Mouse (Mus musculus) frontal cortex, postnatal 25 days (tissue): ENCODE measurements at regions not wholly inside any gene's neighbourhood (a gene's known extent, or its start where the extent isn't known, plus 50 kb on each side); places are given as distances from the start of the nearest gene placed in this dataset.

Experiments
- DNase-seq, 2 experiments: peaks; one replicate each; pipeline ENCODE4 v3.0.0; 2022; ENCODE audit warnings: low spot score in 2 of 2

DNA sequence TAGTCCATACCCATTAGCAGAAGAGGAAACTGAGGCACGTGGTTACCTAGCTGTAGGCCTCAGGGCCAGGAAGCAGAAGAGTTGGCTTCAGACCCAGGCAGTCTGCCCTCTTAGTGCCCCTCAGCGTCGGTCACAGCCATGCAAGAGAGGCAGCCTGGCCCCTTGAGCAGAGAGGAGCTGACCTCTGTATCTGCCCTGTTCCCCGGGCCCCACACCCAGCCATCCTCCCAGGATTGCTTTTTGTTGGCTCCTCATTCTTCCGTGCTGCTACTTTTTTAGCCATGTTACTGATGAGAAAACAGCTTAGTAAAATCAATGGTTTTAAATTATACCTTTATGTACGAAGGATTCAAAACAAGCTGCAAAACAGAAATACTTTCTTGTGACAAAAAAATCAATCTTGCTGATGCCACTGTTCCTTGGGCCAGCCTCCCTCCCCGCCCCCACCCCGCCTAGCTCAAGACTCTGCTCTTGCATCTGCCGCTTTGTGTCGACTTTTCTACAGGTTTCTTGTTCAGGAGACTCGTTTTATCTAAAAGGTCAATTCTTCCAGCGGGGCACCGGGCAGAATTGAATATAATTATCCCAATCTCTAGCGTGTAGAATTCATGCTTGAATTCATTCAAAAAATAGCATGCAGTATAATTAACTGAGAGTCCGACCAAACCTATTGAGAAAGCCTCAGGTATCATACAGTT, 70.8 kb downstream of the Sall1 start:
- DNase-seq: no peak

- DNase-seq: no peak
These were observed 85.1 kb downstream of the Sall1 start for GRCm38 (mm10) chr8:88958843-88959242.

GRCm38 (mm10) chr8:88953178-88953577, 90.8 kb downstream of the Sall1 start:
- DNase-seq: no peak

DNA sequence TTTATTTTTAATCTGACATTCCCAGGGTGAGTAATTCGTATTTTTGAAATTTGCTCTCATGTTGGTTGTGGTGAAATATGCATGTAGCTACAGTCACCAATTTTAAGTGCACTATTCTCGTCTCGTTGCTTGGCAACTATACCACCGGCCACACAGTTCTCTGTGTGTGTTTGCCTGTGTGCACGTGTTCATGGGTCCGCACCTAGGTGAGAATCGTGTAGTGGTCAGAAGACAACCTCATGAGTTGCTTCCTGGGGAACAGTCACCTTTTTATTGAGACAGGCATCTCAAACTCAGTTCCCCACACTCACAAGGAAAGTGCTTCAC, 92.2 kb downstream of the Sall1 start:
- DNase-seq: no peak

DNA sequence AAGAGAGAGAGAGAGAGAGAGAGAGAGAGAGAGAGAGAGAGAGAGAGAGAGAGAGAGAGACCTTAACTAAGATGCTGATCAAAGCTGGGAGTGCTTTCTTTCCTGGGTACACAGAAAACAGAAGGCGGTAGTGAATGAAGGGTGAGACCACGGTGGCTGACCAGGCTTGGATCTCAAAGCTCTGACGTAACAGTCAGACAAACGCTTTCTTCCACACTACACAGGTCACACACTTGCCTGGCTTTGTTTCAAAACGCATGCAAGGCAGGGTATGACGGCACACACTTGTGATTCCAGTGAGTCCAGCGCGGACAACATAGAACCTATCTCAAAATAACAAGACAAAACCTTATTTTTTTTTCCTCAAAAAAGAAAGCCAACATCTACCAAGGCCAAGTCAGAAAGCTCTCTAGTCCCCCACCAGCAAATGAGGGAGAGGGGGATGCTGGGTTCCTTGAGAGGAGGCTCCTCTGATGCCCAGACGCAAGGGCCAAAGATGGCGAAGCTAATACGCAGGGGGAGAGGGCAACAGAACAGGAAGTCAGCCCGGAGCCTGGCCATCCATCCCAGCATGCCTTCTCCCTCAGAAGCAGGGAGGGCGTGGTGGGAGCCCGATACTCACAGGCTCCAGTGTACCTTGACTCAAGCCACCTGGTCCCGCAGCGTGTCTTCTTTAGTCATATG, 92.7 kb downstream of the Sall1 start:
- no peak for DNase-seq

DNA sequence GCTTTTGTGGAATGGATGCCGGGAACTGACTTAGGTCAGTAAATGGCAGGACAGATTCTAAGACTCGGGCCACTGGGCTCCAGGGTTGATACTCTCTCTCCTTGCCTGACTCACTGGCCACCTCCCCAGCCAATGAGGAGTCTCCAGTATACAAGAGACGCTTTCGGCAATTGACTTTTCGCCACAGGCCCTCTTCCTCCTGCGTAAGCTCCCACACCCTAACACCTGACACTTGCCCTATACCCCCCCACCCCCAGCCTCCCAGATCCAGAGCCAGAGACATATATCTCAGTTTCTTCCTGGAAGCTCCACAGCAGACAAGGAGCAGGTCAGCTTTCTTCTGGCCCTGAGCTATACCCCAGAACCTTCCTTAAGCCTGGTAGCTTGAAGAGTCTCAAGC, 94.0 kb downstream of the Sall1 start:
- DNase-seq: no peak

- DNase-seq: no peak
These were observed 95.0 kb downstream of the Sall1 start for GRCm38 (mm10) chr8:88948981-88949380.

DNA sequence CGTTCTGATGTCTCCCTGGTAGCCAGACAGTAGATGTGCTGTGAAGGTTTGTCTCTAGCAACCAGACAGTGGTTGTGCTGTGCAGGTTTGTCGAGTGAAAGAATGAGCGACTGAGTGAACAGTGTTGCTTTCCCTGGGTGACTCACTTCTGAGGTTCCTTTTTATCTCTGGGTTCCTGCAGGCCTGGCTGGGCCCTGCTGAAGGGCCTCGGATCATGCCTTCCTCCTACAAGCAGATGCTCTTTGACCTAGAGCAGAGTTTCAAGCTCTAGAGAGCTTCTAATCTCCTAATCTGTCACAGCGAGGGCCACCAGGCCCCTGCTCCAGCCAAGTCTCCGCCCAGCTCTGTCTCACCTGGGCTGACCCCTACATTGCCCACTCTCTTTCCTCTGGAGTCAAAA, 95.6 kb downstream of the Sall1 start:
- no peak for DNase-seq

DNA sequence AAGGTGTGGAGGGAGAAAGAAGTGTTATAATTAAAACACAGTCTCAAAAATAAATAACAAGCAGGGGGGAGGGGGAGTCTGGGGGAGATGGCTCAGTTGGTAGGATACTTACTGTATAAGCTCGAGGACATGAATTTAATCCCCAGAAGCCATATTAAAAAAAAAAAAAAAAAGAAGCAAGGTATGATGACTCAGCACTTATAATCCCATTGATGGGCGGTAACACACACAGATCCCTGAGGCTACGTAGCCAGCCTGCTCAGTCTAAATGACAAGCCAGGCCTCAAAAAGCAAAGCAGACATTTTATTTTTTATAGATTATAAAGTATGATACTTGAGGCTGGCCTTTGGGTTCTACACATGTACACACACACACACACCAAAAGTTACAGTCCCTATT, 96.6 kb downstream of the Sall1 start:
- DNase-seq: no peak

- no peak for DNase-seq
These were observed 98.3 kb downstream of the Sall1 start for GRCm38 (mm10) chr8:88945656-88946055.

GRCm38 (mm10) chr8:88944038-88944437, 99.9 kb downstream of the Sall1 start:
- DNase-seq: peak in 1 of 2 experiments; percentile 20

GRCm38 (mm10) chr8:88939071-88939746, 104.8 kb downstream of the Sall1 start:
- no peak for DNase-seq

GRCm38 (mm10) chr8:88934708-88935107, 109.3 kb downstream of the Sall1 start:
- no peak for DNase-seq

GRCm38 (mm10) chr8:88931050-88931449, 112.9 kb downstream of the Sall1 start:
- no peak for DNase-seq

- DNase-seq: no peak
These were observed 113.6 kb downstream of the Sall1 start for GRCm38 (mm10) chr8:88930370-88930769.

GRCm38 (mm10) chr8:88928675-88929377, 115.1 kb downstream of the Sall1 start:
- DNase-seq: no peak

GRCm38 (mm10) chr8:88922840-88923239, 121.1 kb downstream of the Sall1 start:
- no peak for DNase-seq

DNA sequence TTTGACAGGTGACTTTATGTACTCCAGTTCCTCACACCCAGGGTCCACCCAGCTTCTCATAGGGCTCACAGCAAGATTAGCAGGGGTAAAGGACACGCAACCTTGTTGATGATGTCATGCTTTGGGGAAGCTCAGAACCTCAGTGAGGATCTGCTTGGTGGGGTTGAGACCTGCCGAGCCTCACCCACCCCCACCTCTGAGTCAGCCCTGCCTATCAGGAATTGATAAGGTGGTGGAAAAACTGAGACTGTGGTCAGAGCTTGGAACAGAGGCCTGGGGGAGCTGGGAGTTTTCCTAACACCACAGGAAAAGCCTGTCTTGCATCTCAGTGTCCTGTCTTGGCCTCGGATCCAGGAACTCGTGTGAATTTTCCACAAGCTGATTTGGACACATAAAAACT, 122.0 kb downstream of the Sall1 start:
- DNase-seq: no peak

GRCm38 (mm10) chr8:88919282-88919681, 124.7 kb downstream of the Sall1 start:
- DNase-seq: no peak

DNA sequence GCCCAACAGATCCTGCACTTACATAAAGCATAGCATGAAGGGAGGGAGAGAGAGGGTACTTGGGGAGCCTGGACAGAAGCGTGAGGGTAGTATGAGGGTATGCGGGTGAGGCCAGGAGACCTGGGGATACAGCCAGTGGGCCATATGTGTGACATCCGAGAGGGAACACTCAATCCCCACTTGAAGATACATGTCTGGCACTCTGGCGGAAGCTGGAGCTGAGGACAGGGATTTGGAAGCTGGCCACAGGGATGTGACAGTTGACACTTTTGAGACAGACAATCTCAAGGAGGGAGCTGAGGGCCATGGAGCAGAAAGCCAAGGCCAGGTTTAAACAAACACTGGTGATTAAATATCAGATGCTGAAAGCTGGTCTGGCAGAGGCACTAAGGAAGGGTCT, 127.9 kb downstream of the Sall1 start:
- DNase-seq: no peak

DNA sequence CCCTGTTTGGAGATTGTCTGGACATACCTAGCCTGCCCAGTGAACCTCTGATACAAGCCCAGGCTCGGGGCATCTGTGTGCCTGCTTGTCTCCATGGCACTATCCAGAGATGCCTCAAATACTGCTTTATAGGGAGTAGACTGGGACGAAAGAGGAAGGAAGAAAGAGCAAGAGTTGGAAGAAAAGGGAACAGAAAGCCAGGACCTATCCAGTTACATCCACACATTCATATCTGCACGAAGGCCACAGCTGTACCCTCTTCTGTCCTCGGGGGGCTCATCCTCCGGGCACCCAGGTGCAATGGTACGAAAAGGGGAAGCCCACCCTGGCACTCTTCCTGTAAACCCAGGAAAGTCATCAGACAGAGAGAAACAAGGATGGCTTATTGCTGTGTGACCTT, 129.3 kb downstream of the Sall1 start:
- DNase-seq: no peak

DNA sequence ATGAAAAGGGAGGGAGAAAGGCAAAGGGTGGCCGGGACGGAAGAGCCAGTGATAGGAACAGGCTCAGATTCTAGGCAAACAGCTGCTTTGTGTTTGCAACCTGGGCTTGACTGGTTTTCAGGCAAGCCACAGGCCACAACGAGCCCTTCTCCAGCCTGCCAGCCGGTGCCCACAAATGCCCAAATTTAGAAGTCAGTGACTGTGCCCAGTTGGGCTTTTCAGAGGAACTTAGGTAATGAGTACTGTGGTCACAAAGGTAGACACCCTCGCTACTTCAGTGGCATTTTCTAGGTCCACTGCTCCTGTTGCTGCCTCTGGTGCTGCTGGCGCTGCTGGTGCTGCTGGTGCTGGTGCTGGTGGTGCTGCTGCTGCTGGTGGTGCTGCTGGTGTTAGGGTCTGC, 129.8 kb downstream of the Sall1 start:
- DNase-seq: no peak

DNA sequence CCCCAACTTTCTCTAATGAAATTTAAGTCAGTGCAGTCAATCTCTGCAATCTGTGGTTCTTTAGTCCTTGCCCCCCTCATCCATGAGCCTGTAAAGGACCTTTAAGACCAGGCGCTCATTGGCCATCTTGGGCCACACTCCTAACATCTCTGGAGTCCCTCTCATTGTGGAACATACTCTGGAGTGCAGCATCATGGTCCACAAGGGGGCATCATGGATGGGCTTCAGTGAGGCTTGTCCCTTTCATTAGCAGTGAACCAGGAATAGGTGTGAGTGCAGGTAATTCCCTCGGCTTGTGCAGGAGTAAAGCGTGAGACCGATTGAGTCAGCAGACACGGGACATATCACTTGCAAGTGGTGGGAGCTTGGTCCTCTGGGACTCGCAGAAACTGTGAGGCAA, 137.7 kb downstream of the Sall1 start:
- DNase-seq: no peak
